Mouse (Mus musculus): ENCODE measurements around the gene Dab1. TPM values are rescaled to one million over a fixed set of nuclear protein-coding genes. Genes with fewer than 3 reads are reported as not detected.

The Dab1 gene
- total and polyA plus RNA-seq, 3 experiments: not detected

DNA sequence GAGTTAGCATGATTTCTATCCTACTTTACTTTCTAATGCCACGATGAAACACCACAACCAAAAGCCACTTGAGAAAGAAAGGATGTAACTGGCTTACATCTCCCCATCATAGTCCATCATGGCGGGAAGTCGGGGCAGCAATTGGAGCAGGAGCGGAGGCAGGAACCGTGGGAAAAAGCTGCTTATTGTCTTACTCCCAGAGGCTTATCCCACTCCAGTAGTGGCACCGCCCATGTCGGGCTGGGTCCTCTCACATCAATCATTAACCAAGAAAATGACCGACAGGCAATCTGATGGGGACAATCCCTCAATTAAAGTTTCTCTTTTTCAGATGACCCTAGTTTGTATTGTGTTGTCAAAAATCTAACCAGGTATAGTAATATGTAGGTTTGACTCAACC, 893.4 kb downstream of the Dab1 start:
- TF ChIP-seq ZKSCAN1 (IDR thresholded peaks at IDR 0.05; ENCODE audit: low read depth, low read length) (no peak), ETS1 (IDR thresholded peaks at IDR 0.05; ENCODE audit: low read depth, low read length) (no peak), POLR2AphosphoS2 (IDR thresholded peaks at IDR 0.05; ENCODE audit: low read length) (no peak), USF2 (IDR thresholded peaks at IDR 0.05; ENCODE audit: borderline replicate concordance in 1 of 2, insufficient read depth in 1 of 2, low read depth in 1 of 2, low read length in 2 of 2) (no peak), MXI1 (IDR thresholded peaks at IDR 0.05; ENCODE audit: low read depth, low read length) (no peak), GATA1 (IDR thresholded peaks at IDR 0.05; ENCODE audit: low read depth, low read length) (no peak), MYC (IDR thresholded peaks at IDR 0.05; ENCODE audit: low read depth, low read length) (no peak), USF1 (IDR thresholded peaks at IDR 0.05; ENCODE audit: low read depth, low read length) (no peak), CHD1 (IDR thresholded peaks at IDR 0.05; ENCODE audit: low read depth, low read length) (no peak), BHLHE40 (IDR thresholded peaks at IDR 0.05; ENCODE audit: borderline replicate concordance, low read depth, low read length) (no peak), UBTF (IDR thresholded peaks at IDR 0.05; ENCODE audit: borderline replicate concordance, insufficient read depth, low read depth, low read length) (no peak), GABPA (IDR thresholded peaks at IDR 0.05; ENCODE audit: low read depth, low read length) (no peak), CTCF (IDR thresholded peaks at IDR 0.05 in 2 of 3, conservative IDR thresholded peaks at IDR 0.05 in 1 of 3; ENCODE audit: control insufficient read depth in 1 of 3, insufficient read depth in 1 of 3, low read depth in 2 of 3, low read length in 3 of 3, poor library complexity in 1 of 3, severe bottlenecking in 1 of 3) (no peak), SIN3A (IDR thresholded peaks at IDR 0.05; ENCODE audit: low read length) (no peak)
- Histone ChIP-seq H3K9me3 (replicated peaks; ENCODE audit: insufficient read depth, low read length) (no peaks in the 10 kb centered on the region), H3K9ac (ENCODE audit: control insufficient read depth, low read depth, low read length, poor library complexity, severe bottlenecking) (no peak overlapping the region), H3K27me3 (ENCODE audit: control insufficient read depth in 1 of 2, insufficient read depth in 2 of 2, low read length in 2 of 2) (no peaks in the 10 kb centered on the region), H3K27ac (ENCODE audit: control insufficient read depth, low read depth, low read length) (no peak overlapping the region), H3K4me3 (ENCODE audit: control insufficient read depth in 1 of 2, insufficient read depth in 1 of 2, low read depth in 2 of 2, low read length in 2 of 2) (no peak overlapping the region), H3K4me1 (ENCODE audit: control insufficient read depth in 1 of 2, insufficient read depth in 2 of 2, low read length in 2 of 2) (no peaks in the 10 kb centered on the region), H3K79me2 (ENCODE audit: control insufficient read depth, insufficient read depth, low read length, poor library complexity) (no peaks in the 10 kb centered on the region), H3K36me3 (ENCODE audit: control insufficient read depth in 1 of 2, insufficient read depth in 2 of 2, low read length in 2 of 2) (no peaks in the 10 kb centered on the region)
- DNase-seq (ENCODE audit: low read depth, low spot score): no peak

DNA sequence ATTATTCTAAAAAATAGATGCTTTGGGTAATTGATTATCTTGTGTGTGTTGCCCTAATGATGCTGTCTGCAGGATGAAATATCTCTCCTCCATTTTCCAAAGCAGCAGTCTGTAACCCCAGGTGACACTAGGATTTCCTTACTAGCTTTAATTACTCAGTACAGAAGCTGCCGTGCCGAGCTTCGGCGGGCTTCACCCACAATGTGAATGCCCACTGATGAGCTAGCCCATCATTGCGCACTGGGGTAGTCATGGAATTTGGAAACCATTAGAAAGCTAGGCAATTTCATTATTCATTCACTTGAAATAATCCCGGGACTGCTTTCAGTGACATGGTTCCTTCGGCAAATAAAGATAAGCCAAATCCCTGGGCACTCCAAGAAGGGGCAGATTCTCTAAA, 894.5 kb downstream of the Dab1 start:
- H3K79me2 ChIP-seq (ENCODE audit: control insufficient read depth, insufficient read depth, low read length, poor library complexity): no peaks in the 10 kb centered on the region
- no peak for DNase-seq (ENCODE audit: low read depth, low spot score)

GRCm38 (mm10) chr4:104514568-104515000, 895.4 kb downstream of the Dab1 start:
- H3K79me2 ChIP-seq (ENCODE audit: control insufficient read depth, insufficient read depth, low read length, poor library complexity): no peaks in the 10 kb centered on the region
- no peaks in the 10 kb centered on the region for H3K4me1 ChIP-seq (ENCODE audit: control insufficient read depth in 1 of 2, insufficient read depth in 2 of 2, low read length in 2 of 2)
- no peak overlapping the region for H3K9ac ChIP-seq (ENCODE audit: control insufficient read depth, low read depth, low read length, poor library complexity, severe bottlenecking)
- peak; percentile 8 for DNase-seq (ENCODE audit: low read depth, low spot score)
- no peaks in the 10 kb centered on the region for H3K9me3 ChIP-seq (replicated peaks; ENCODE audit: insufficient read depth, low read length)
- no peaks in the 10 kb centered on the region for H3K27me3 ChIP-seq (ENCODE audit: control insufficient read depth in 1 of 2, insufficient read depth in 2 of 2, low read length in 2 of 2)
- TF ChIP-seq CTCF (IDR thresholded peaks at IDR 0.05 in 2 of 3, conservative IDR thresholded peaks at IDR 0.05 in 1 of 3; ENCODE audit: control insufficient read depth in 1 of 3, insufficient read depth in 1 of 3, low read depth in 2 of 3, low read length in 3 of 3, poor library complexity in 1 of 3, severe bottlenecking in 1 of 3) (peak; percentile 12 to 26 (median 15); a peak in 2 of 6 replicates), ELF1 (IDR thresholded peaks at IDR 0.05; ENCODE audit: low read depth, low read length) (no peak), TCF12 (IDR thresholded peaks at IDR 0.05; ENCODE audit: low read depth, low read length) (no peak), RCOR1 (IDR thresholded peaks at IDR 0.05; ENCODE audit: low read depth, low read length) (no peak), MEF2A (IDR thresholded peaks at IDR 0.05; ENCODE audit: extremely low read depth, insufficient replicate concordance, low read depth, low read length, poor library complexity, severe bottlenecking) (no peak)
- no peak overlapping the region for H3K27ac ChIP-seq (ENCODE audit: control insufficient read depth, low read depth, low read length)
- no peaks in the 10 kb centered on the region for H3K36me3 ChIP-seq (ENCODE audit: control insufficient read depth in 1 of 2, insufficient read depth in 2 of 2, low read length in 2 of 2)
- H3K4me3 ChIP-seq (ENCODE audit: control insufficient read depth in 1 of 2, insufficient read depth in 1 of 2, low read depth in 2 of 2, low read length in 2 of 2): no peak overlapping the region

More for the DNA sequence above, 894.5 kb downstream of the Dab1 start:
- Histone ChIP-seq H3K9ac (ENCODE audit: control insufficient read depth, low read depth, low read length, poor library complexity, severe bottlenecking) (no peak overlapping the region), H3K4me3 (ENCODE audit: control insufficient read depth in 1 of 2, insufficient read depth in 1 of 2, low read depth in 2 of 2, low read length in 2 of 2) (no peak overlapping the region), H3K27ac (ENCODE audit: control insufficient read depth, low read depth, low read length) (no peak overlapping the region), H3K4me1 (ENCODE audit: control insufficient read depth in 1 of 2, insufficient read depth in 2 of 2, low read length in 2 of 2) (no peaks in the 10 kb centered on the region), H3K9me3 (replicated peaks; ENCODE audit: insufficient read depth, low read length) (no peaks in the 10 kb centered on the region), H3K27me3 (ENCODE audit: control insufficient read depth in 1 of 2, insufficient read depth in 2 of 2, low read length in 2 of 2) (no peaks in the 10 kb centered on the region), H3K36me3 (ENCODE audit: control insufficient read depth in 1 of 2, insufficient read depth in 2 of 2, low read length in 2 of 2) (no peaks in the 10 kb centered on the region)
- TF ChIP-seq SIN3A (IDR thresholded peaks at IDR 0.05; ENCODE audit: low read length) (no peak), GATA1 (IDR thresholded peaks at IDR 0.05; ENCODE audit: low read depth, low read length) (no peak)

Data from MEL (cell line).